Mouse (Mus musculus): Measurements from ENCODE around the gene Thrap3. TPM values are rescaled to one million over a fixed set of nuclear protein-coding genes. Genes with fewer than 3 reads are reported as not detected.

Thrap3 gene
- polyA plus RNA-seq, 1 experiment from 2014 or later = 210 TPM

GRCm38 (mm10) chr4:126236467-126237280, 34.1 kb upstream of the Thrap3 start:
- Histone ChIP-seq H3K4me3 (ENCODE audit: low read length) (no peak overlapping the region), H3K27me3 (ENCODE audit: insufficient read depth, low read length) (no peaks in the 10 kb centered on the region), H3K4me1 (ENCODE audit: insufficient read depth, low read length) (no peaks in the 10 kb centered on the region; the same call in 1 of the 2 replicates), H3K9ac (replicated peaks; ENCODE audit: low read length) (peak overlapping the region; percentile 13; the same call in 1 of the 2 replicates), H3K9me3 (ENCODE audit: low read length) (no peaks in the 10 kb centered on the region), H3K4me2 (replicated peaks; ENCODE audit: low read depth, low read length) (peak overlapping the region; percentile 40), H3K27ac (ENCODE audit: low read length) (no peak overlapping the region), H3K36me3 (ENCODE audit: insufficient read depth, low read length) (peaks cover 83% of the 10 kb centered on the region)
- 49% methylated on average over 55 of the region's 63 CpGs for WGBS
- 0 out of 2 replicates have a peak, but pooled peaks have one; percentile 8 for ATAC-seq (ENCODE audit: low FRiP score, low TSS enrichment)

GRCm38 (mm10) chr4:126235191-126235590, 32.6 kb upstream of the Thrap3 start:
- Histone ChIP-seq H3K4me2 (replicated peaks; ENCODE audit: low read depth, low read length) (no peak overlapping the region), H3K27ac (ENCODE audit: low read length) (no peak overlapping the region), H3K9me3 (ENCODE audit: low read length) (no peaks in the 10 kb centered on the region), H3K9ac (replicated peaks; ENCODE audit: low read length) (no peak overlapping the region), H3K27me3 (ENCODE audit: insufficient read depth, low read length) (no peaks in the 10 kb centered on the region), H3K4me1 (ENCODE audit: insufficient read depth, low read length) (no peaks in the 10 kb centered on the region; the same call in 1 of the 2 replicates), H3K36me3 (ENCODE audit: insufficient read depth, low read length) (peaks cover 82% of the 10 kb centered on the region), H3K4me3 (ENCODE audit: low read length) (no peak overlapping the region)
- ATAC-seq (ENCODE audit: low FRiP score, low TSS enrichment) = no peak
- WGBS = 85% methylated on average over 10 of the region's 10 CpGs

GRCm38 (mm10) chr4:126234496-126235175, 32.1 kb upstream of the Thrap3 start:
- WGBS = 81% methylated on average over 18 of the region's 18 CpGs
- H3K4me3 ChIP-seq (ENCODE audit: low read length) = no peak overlapping the region
- H3K36me3 ChIP-seq (ENCODE audit: insufficient read depth, low read length) = peaks cover 80% of the 10 kb centered on the region
- H3K9me3 ChIP-seq (ENCODE audit: low read length) = no peaks in the 10 kb centered on the region
- H3K4me1 ChIP-seq (ENCODE audit: insufficient read depth, low read length) = no peaks in the 10 kb centered on the region; the same call in 1 of the 2 replicates
- H3K27me3 ChIP-seq (ENCODE audit: insufficient read depth, low read length) = no peaks in the 10 kb centered on the region
- H3K4me2 ChIP-seq (replicated peaks; ENCODE audit: low read depth, low read length) = no peak overlapping the region
- no peak overlapping the region for H3K27ac ChIP-seq (ENCODE audit: low read length)
- ATAC-seq (ENCODE audit: low FRiP score, low TSS enrichment) = no peak
- no peak overlapping the region for H3K9ac ChIP-seq (replicated peaks; ENCODE audit: low read length)

GRCm38 (mm10) chr4:126233676-126234308, 31.2 kb upstream of the Thrap3 start:
- no peaks in the 10 kb centered on the region for H3K9me3 ChIP-seq (ENCODE audit: low read length)
- WGBS = 92% methylated on average over 29 of the region's 29 CpGs
- H3K27ac ChIP-seq (ENCODE audit: low read length) = no peak overlapping the region
- peaks cover 75% of the 10 kb centered on the region for H3K36me3 ChIP-seq (ENCODE audit: insufficient read depth, low read length)
- H3K4me2 ChIP-seq (replicated peaks; ENCODE audit: low read depth, low read length) = no peak overlapping the region
- no peaks in the 10 kb centered on the region for H3K27me3 ChIP-seq (ENCODE audit: insufficient read depth, low read length)
- H3K9ac ChIP-seq (replicated peaks; ENCODE audit: low read length) = no peak overlapping the region
- ATAC-seq (ENCODE audit: low FRiP score, low TSS enrichment) = no peak
- no peak overlapping the region for H3K4me3 ChIP-seq (ENCODE audit: low read length)
- no peaks in the 10 kb centered on the region; the same call in 1 of the 2 replicates for H3K4me1 ChIP-seq (ENCODE audit: insufficient read depth, low read length)

GRCm38 (mm10) chr4:126229900-126230299, 27.3 kb upstream of the Thrap3 start:
- Histone ChIP-seq H3K36me3 (ENCODE audit: insufficient read depth, low read length) (peaks cover 49% of the 10 kb centered on the region), H3K4me2 (replicated peaks; ENCODE audit: low read depth, low read length) (no peak overlapping the region), H3K4me3 (ENCODE audit: low read length) (no peak overlapping the region), H3K27ac (ENCODE audit: low read length) (no peak overlapping the region; the same call in 1 of the 2 replicates), H3K27me3 (ENCODE audit: insufficient read depth, low read length) (no peaks in the 10 kb centered on the region), H3K9me3 (ENCODE audit: low read length) (no peaks in the 10 kb centered on the region), H3K4me1 (ENCODE audit: insufficient read depth, low read length) (peaks cover 13% of the 10 kb centered on the region), H3K9ac (replicated peaks; ENCODE audit: low read length) (no peak overlapping the region)
- ATAC-seq (ENCODE audit: low FRiP score, low TSS enrichment) = no peak
- WGBS = 64% methylated on average over 7 of the region's 7 CpGs

GRCm38 (mm10) chr4:126228144-126228543, 25.6 kb upstream of the Thrap3 start:
- Histone ChIP-seq H3K4me3 (ENCODE audit: low read length) (no peak overlapping the region), H3K4me2 (replicated peaks; ENCODE audit: low read depth, low read length) (0 out of 2 replicates have a peak overlapping the region, but pooled peaks have one; percentile 61), H3K9ac (replicated peaks; ENCODE audit: low read length) (no peak overlapping the region), H3K4me1 (ENCODE audit: insufficient read depth, low read length) (peaks cover 13% of the 10 kb centered on the region), H3K27me3 (ENCODE audit: insufficient read depth, low read length) (no peaks in the 10 kb centered on the region), H3K9me3 (ENCODE audit: low read length) (no peaks in the 10 kb centered on the region), H3K36me3 (ENCODE audit: insufficient read depth, low read length) (peaks cover 32% of the 10 kb centered on the region), H3K27ac (ENCODE audit: low read length) (peak overlapping the region; percentile 81; the same call in 1 of the 2 replicates)
- 27% methylated on average over 5 of the region's 5 CpGs for WGBS
- no peak for ATAC-seq (ENCODE audit: low FRiP score, low TSS enrichment)

- Histone ChIP-seq H3K4me2 (replicated peaks; ENCODE audit: low read depth, low read length) (peak overlapping the region; percentile 61), H3K9ac (replicated peaks; ENCODE audit: low read length) (peak overlapping the region; percentile 58), H3K27me3 (ENCODE audit: insufficient read depth, low read length) (no peaks in the 10 kb centered on the region), H3K4me1 (ENCODE audit: insufficient read depth, low read length) (peaks cover 13% of the 10 kb centered on the region), H3K36me3 (ENCODE audit: insufficient read depth, low read length) (peaks cover 22% of the 10 kb centered on the region), H3K4me3 (ENCODE audit: low read length) (peak overlapping the region; percentile 36), H3K9me3 (ENCODE audit: low read length) (no peaks in the 10 kb centered on the region), H3K27ac (ENCODE audit: low read length) (peak overlapping the region; percentile 81)
- ATAC-seq (ENCODE audit: low FRiP score, low TSS enrichment) = peak; percentile 89
- WGBS = 9% methylated on average over 18 of the region's 18 CpGs
These were observed 24.7 kb upstream of the Thrap3 start for GRCm38 (mm10) chr4:126227077-126227761.

GRCm38 (mm10) chr4:126226640-126227039, 24.1 kb upstream of the Thrap3 start:
- Histone ChIP-seq H3K4me3 (ENCODE audit: low read length) (no peak overlapping the region), H3K27me3 (ENCODE audit: insufficient read depth, low read length) (no peaks in the 10 kb centered on the region), H3K4me2 (replicated peaks; ENCODE audit: low read depth, low read length) (no peak overlapping the region), H3K9me3 (ENCODE audit: low read length) (no peaks in the 10 kb centered on the region), H3K27ac (ENCODE audit: low read length) (no peak overlapping the region), H3K9ac (replicated peaks; ENCODE audit: low read length) (no peak overlapping the region), H3K36me3 (ENCODE audit: insufficient read depth, low read length) (peaks cover 17% of the 10 kb centered on the region), H3K4me1 (ENCODE audit: insufficient read depth, low read length) (peaks cover 13% of the 10 kb centered on the region)
- WGBS = 55% methylated on average over 12 of the region's 12 CpGs
- no peak; the same call in 1 of the 2 replicates for ATAC-seq (ENCODE audit: low FRiP score, low TSS enrichment)

- ATAC-seq (ENCODE audit: low FRiP score, low TSS enrichment) = no peak
- H3K9ac ChIP-seq (replicated peaks; ENCODE audit: low read length) = no peak overlapping the region
- peaks cover 6% of the 10 kb centered on the region for H3K4me1 ChIP-seq (ENCODE audit: insufficient read depth, low read length)
- WGBS = 88% methylated on average over 11 of the region's 11 CpGs
- H3K4me3 ChIP-seq (ENCODE audit: low read length) = no peak overlapping the region
- no peak overlapping the region for H3K4me2 ChIP-seq (replicated peaks; ENCODE audit: low read depth, low read length)
- no peaks in the 10 kb centered on the region for H3K36me3 ChIP-seq (ENCODE audit: insufficient read depth, low read length)
- no peaks in the 10 kb centered on the region for H3K9me3 ChIP-seq (ENCODE audit: low read length)
- no peak overlapping the region for H3K27ac ChIP-seq (ENCODE audit: low read length)
- H3K27me3 ChIP-seq (ENCODE audit: insufficient read depth, low read length) = no peaks in the 10 kb centered on the region
These were observed 20.1 kb upstream of the Thrap3 start for GRCm38 (mm10) chr4:126222631-126223030.

Data from kidney, embryonic 16.5 days (tissue).